Mouse (Mus musculus) gastrocnemius, postnatal 36 days (tissue): ENCODE measurements around the gene Triobp. TPM values are rescaled to one million over a fixed set of nuclear protein-coding genes. Genes with fewer than 3 reads are reported as not detected.

Experiments used
- DNase-seq, 2 experiments: peaks; one replicate each; pipeline ENCODE4 v3.0.0; 2022
- intact Hi-C: fragments of 180-260 bp; cut with DNase I; formaldehyde crosslinking; loops from one replicate; pipeline ENCODE4 v1.15.1; 2025
- long read RNA-seq, 2 experiments: library from polyadenylated mRNA; stranded (forward); transcript quantifications; one replicate each; pipeline ENCODE4 v2.0.0; 2021
- total RNA-seq, 2 experiments: library from RNA; stranded (reverse); gene quantifications; 2 replicates each; pipeline ENCODE4 v1.2.3; 2021

Gene Triobp
- total RNA-seq: 10 to 100 TPM; 35.6 to 42.3 TPM
- long read RNA-seq, experiment 1, transcript Triobp-201 (14 exons, 2,570 nt): major isoform, 14 of 32 reads
- long read RNA-seq, experiment 1, partial matches to known transcripts: 4 of 32 reads
- long read RNA-seq, experiment 1, other reads (novel, unspliced or antisense): 12 of 32 reads
- long read RNA-seq, experiment 2, transcript Triobp-201 (14 exons, 2,570 nt): major isoform, 27 of 47 reads
- long read RNA-seq, experiment 2, partial matches to known transcripts: 6 of 47 reads
- long read RNA-seq, experiment 2, other reads (novel, unspliced or antisense): 13 of 47 reads

DNA sequence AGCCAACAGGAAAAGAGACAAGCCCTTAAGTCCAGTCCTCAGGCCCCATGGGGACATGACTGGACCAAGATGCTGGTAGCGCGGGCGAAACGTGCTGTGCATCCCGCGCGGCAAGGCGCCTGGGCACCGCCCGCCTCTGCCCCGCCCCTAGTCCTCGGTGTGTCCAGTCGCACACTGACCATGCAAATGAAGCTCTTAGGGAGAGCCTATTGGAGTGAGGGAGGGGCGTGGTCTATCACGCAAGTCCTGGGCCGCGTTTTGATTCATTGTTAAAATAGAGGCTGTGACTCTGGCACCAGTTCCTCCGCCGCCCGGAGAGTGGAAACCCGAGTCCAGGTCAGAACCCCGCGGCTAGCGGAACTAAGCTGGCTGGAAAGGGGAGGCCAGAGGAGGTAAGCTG lies at the start of gene Triobp:
Gene Triobp (plus strand): TSS at position 68 of the 400 bp plus-strand sequence.
- DNase-seq: peak; percentile 70 to 83
- intact Hi-C loops: no loop called here

DNA sequence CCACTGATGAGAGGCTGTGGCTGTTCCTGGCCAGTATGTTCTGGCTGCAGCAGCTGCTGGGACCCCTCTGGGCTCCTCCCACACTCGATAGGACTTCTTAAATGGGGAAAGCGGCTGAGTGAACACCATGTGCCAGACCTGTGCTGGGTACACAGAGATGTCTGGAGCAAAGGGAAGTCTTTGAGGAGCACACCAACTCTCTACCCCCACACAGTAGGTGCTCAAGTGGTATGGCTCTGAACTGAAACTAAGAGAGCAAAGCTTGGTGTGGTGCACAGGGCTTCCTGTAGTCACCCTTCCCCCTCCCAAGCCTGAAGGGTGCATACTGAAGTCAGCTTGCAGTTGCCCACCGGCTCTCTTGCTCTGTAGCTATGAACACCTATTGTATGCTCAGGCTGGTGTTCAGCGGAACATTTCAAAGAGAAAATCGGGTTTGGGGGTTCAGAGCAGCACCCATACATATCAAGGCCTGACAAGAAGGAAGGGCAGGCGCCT lies 49.0 kb upstream of the Triobp start:
- DNase-seq: no peak
- intact Hi-C loops: no loop called here

DNA sequence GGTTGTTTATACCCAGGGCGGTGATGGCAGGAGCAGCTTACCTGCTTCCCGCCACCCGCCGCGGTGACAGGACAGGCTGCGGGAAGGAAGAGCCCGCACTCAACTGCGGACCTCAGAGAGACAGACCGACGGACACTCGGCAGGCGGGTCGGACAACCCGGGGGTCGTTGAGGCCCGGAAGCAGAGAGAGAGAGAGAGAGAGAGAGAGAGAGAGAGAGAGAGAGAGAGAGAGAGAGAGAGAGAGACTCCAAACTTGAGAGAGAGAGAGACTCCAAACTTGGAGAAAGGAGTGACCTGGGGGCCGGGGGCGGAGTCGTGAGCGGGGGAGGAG lies 48.1 kb upstream of the Triobp start, which contains the start of gene Gm49510:
Gene Gm49510 (plus strand): TSS at position 259 of the 331 bp plus-strand sequence.
- DNase-seq: peak in 1 of 2 experiments; percentile 54
- intact Hi-C loops: no loop called here

DNA sequence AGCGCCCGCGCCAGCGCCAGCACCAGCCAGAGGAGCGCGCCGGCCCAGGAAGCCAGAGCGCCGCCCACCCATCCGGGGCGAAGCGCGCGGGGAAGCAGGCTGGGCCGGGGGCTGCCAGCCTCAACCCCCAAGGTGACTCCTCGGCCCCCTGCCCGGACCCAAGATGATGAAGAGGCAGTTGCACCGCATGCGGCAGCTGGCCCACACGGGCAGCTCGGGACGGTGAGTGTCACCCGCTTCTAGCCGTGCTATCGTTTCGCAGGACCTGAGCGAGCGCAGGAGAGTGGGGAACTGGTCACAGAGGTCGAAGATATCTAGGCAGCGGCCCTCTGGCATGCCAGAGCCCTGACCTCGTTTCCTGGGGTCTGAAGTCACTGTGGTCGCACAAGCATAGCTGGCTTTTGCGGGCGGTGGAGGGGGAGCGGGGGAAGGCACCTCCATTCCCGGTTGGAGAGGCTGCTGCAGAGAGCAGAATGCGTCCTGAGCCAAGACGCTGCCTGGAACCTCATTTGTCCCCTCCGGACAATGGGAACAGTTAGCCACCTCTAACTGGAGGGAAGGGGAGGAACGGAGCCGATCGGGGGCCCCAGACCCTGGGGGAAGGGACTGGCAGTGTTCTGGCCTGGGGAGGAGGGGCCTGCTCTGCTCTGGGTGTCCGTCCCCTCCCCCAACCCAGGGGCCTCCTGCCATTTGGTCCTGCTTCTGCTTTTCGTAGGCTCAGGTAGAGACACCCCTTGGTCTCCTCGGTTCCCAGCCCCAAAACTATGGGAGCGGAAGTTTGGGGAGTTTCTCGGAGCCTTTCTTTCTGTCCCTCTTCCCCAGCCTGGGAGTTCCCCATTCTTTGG lies 47.6 kb upstream of the Triobp start, which contains the start of gene Sh3bp1:
Gene Sh3bp1 (plus strand): TSS at position 29 of the 845 bp plus-strand sequence.
- no peak for DNase-seq
- intact Hi-C loops: loop anchor here (5.0 kb wide), 1 partner anchor 42 kb away; no protein-coding TSS in a partner anchor

DNA sequence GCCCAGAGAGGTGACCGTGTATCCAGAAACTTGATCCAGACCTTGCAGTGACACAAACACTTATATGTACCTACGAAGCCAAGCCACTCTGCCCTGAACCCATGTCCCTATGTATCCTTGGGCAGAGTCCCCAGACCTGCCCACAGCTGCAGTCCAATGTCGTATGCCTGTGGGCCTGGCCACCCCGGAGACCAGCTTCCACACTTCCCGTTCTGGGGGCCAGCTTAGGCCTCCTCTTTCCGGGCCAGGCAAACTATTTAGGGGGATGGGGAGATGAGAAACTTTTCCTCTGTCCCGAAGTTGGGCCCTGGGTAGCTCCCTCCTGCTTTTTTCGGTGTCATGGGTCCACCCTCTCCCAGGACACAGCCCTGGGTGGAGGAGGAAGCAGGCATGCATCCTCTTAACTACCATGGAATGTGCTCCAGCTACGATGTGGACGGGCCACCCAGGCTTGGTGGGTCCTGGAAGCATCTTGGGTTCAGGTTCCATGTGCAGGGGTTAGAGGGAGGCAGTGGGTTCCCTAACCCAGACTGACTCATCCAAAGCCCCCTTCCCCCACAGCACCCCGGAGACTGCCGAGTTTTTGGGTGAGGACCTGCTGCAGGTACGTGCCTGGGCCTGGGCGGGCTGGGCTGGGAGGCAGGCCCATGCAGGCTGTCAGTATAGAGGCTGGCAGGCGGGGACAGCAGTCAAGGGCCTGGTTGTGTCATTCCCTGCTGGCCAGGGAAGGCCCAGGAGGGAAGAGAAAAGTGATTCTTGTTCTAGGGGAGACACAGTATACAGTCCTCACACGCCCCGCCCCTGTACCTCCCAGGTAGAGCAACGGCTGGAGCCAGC lies 46.7 kb upstream of the Triobp start:
- intact Hi-C loops: loop anchor here (5.0 kb wide), 1 partner anchor 41 kb away; no protein-coding TSS in a partner anchor
- DNase-seq: no peak

DNA sequence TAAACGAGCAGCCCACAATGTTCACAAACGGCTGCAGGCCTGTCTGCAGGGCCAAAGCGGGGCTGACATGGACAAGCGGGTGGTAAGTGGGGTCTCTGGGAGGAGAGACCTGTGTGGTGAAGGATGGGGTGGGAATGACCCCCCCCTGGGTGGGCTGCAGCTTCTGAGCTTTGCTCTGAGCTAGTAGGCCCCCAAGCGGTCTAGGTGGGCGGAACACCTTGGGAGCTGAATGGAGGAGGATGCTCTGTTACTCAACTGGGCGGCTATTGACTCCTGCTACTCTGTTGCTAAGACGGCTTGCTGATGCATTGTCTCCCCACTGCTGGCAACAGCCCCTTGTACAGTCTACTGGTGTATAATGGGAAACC lies 46.1 kb upstream of the Triobp start:
- no peak for DNase-seq
- intact Hi-C loops: loop anchor here (5.0 kb wide), 1 partner anchor 41 kb away; no protein-coding TSS in a partner anchor

DNA sequence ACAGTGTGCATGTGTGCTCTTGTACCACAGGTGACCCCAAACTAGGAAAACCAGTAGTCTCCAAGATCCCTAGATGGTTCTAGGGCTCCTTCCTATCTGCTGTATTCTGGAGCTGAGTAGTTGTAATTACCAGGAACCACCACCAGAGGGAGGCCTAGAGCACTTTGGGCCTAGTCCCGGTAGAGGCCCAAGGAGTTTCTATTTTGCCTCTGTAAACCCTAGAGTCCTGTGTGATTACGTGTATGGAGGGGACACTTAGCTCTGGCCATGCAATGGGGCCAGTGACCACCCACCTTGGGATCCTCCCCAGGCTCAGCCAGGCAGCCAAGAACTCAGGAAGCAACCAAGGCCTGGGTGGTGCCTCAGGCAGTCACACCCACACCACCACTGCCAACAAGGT lies 44.3 kb upstream of the Triobp start:
- DNase-seq: peak; percentile 56 to 76
- intact Hi-C loops: loop anchor here (5.0 kb wide), 1 partner anchor 39 kb away; no protein-coding TSS in a partner anchor

DNA sequence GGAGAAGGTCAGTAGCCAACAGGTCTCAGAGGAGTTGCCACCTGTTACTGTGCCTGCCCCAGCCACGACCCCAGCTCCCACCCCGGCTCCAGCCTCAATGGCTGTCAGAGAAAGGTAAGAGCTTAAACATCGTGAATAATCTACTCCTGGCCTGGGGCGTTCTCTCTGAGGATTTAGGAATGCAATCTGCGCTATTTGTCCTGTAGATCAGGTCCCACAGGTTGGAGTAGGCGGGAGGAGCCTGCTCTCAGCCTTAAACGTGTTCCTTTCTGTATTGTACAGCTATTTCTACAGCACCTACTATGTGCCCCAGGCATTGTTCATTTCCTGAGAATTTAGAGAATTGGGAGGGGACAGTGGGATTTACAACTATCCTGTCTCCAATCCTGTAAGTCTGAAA lies 39.1 kb upstream of the Triobp start:
- no peak for DNase-seq
- intact Hi-C loops: no loop called here

DNA sequence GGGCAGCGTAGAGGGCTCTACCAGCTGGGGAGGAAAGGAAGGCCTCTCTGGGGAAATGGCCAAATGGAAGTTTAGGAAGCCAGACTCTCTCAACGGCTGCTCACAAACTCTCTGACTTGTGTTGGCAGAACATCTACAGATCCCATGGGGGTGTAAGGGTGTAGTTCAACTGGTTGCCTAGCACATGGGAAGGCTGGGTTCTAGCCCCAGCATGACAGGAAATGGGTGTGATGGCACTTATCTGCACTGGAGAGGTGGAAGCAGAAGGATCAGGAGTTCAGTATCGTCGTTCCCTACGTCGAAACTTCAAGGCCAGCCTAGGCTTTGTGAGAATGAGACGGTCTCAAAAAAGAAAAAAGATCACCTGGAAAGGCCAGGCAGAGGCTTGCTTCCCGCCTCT lies 38.5 kb upstream of the Triobp start:
- DNase-seq: no peak
- intact Hi-C loops: no loop called here

DNA sequence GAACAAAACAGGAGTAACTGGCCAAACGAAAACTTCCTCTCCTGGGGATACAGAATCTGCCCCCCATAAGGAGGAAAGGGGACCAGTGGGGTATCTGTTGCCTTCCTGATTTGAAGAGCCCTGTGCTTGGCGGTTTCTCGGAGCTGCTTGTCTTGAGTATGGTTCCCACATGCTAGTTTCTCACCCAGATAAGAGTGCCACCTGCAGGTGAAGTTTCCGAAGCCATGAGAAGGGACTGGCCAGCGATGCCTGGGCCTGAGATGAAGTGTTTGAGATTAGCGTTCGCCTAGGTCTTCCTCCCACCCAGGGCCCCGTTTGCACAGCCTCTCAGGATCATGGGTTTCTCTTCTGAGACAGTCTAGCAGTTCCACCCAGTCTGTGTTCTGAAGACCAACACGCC lies 35.5 kb upstream of the Triobp start:
- no peak for DNase-seq
- intact Hi-C loops: no loop called here

DNA sequence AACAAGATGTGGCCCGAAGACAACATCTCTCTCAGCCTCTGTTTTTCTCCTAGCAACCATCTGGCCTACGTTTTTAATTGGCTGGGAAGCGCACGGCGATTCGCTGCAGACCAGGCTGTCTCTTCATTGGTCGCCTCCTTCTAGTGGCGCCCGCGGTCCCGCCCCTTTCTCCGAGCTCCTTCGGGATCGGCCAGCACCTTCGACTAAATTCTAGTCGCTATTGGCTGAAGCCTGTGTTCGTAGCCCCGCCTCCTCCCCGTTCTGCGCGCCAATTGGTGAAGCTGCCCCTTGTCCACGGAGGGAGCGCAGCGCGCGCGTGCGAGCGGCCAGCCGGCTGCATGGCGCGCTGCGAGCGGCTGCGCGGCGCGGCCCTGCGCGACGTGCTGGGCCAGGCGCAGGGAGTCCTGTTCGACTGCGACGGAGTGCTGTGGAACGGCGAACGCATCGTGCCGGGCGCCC lies 33.9 kb upstream of the Triobp start, which contains the start of gene Pdxp:
Gene Pdxp (plus strand): TSS at position 288 of the 459 bp plus-strand sequence.
- intact Hi-C loops: no loop called here
- peak; percentile 84 to 92 for DNase-seq

DNA sequence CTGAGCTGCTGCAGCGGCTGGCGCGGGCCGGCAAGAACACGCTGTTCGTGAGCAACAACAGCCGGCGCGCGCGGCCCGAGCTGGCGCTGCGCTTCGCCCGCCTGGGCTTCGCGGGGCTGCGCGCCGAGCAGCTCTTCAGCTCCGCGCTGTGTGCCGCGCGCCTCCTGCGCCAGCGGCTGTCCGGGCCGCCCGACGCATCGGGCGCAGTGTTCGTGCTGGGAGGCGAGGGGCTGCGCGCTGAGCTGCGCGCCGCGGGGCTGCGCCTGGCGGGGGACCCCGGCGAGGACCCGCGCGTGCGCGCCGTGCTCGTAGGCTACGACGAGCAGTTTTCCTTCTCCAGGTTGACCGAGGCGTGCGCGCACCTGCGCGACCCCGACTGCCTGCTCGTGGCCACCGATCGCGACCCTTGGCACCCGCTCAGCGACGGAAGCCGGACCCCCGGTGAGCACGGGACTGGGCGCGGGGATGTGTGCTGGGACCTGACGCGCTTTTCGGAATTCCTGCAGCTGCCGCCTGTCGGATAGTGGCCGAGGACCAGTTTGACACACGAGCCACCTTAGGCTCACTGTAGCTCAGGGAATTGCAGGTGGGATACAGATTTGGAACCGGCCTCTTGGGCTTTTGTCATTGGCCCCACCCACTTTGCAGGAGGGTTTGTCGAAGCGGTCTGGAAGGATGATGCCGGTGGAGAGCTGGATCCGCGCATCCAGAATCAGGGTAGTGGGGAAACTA lies 33.3 kb upstream of the Triobp start:
- intact Hi-C loops: no loop called here
- DNase-seq: no peak

DNA sequence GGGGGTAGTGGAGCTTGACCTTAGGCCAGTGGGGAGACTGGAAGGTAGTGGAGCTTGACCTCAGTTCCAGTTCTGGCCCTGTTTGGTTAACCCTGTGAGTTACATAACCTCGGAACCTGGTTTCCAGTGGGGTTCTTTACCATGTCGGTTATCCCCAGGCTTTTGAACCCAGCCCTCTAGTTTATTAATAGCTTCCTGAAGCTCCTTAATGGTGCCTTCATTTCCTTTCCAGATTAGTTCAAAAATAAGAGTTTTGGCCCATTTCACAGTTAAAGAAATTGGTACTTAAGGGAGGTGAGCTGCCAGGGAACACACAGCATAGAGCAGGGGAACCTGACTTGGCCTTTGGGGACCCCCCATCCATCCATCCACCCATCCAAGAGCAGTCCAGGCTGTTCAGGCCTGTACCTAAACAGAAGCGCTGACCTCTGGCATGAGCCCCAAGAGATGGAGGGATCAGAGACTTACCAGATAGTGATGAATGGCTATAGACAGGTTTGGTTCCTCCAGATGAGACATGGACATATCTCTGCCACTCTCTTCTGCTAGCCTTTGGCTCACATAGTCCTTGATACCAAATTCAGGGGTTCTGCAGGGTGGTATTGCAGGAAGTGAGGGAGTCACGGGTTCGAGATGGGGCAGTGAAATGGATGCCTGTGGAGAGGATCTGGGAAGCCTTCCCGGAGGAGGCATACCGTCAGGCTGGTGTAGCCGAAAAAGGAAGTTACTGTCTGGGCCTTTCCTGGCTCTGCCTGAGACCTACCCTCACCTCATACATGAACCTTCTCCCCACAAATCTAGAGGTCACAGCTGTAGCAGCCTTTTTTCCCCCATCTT lies 32.5 kb upstream of the Triobp start:
- intact Hi-C loops: loop anchor here (1.0 kb wide), 1 partner anchor 16 kb away; no protein-coding TSS in a partner anchor
- DNase-seq: no peak

DNA sequence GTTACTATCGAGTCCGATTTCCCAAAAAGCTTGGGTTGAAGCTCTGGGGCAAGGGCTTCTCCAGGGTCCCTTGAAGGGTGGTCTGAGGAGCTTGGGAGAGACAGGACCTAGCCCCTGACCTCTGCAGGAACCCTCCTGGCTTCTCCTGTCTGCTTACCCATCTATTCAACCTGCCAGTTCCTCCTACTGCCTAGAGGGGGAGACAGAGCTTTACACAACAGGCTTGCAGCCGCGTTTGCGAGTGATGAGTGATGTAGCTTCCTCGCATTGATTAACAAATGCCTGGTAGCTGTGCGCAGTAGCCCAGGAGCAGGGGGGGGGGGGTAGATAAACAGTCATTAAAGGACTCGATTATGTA lies 31.9 kb upstream of the Triobp start:
- DNase-seq: peak in 1 of 2 experiments; percentile 56
- intact Hi-C loops: loop anchor here (1.0 kb wide), 1 partner anchor 16 kb away; no protein-coding TSS in a partner anchor

DNA sequence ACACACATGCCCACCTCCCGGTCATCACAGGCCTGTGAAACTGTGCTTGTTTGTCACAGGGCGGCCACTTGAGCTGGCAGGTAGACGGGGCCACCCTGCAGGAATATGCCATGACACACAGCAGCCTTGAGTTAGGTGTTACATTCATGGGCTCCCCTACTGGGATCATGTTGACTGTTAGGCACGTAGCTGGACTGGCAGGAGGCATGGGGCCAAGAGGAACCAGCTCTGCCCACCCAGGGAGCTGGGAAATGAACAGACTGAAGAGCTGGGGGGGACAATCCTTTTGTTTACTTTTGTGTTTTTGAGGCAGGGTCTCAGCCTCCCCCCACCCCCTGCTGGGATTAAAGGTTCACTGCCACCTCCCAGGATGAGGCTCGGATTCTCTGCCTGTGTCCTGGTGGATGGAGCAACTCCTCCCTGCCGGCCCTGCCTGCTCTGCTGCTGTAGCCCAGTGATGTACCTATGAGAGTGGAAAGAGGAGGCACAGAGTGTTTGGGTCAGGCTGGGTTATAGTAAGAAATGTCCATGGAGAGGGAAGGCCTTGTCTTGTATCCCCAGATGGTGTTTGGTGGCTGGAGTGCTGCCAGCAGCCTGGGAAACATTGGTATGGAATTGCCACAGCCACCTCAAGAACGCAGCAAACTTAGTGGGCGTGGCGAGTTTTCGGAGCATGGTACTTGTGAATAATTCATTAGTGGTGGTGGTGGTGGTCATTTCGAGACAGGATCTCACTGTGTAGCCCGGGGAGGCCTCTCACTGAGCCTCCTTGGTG lies 31.3 kb upstream of the Triobp start:
- intact Hi-C loops: no loop called here

DNA sequence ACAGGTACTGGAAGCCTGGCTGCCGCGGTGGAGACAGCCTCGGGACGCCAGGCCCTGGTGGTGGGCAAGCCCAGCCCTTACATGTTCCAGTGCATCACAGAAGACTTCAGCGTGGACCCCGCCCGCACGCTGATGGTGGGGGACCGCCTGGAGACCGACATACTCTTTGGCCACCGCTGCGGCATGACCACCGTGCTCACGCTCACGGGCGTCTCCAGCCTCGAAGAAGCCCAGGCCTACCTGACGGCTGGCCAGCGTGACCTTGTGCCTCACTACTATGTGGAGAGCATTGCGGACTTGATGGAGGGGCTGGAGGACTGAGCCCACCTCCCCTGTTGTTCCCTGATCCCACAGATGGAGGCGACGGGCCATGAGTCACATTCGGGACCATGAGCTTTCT lies 29.4 kb upstream of the Triobp start:
- no peak for DNase-seq
- intact Hi-C loops: no loop called here

More for the DNA sequence above, 31.3 kb upstream of the Triobp start:
- DNase-seq: no peak

DNA sequence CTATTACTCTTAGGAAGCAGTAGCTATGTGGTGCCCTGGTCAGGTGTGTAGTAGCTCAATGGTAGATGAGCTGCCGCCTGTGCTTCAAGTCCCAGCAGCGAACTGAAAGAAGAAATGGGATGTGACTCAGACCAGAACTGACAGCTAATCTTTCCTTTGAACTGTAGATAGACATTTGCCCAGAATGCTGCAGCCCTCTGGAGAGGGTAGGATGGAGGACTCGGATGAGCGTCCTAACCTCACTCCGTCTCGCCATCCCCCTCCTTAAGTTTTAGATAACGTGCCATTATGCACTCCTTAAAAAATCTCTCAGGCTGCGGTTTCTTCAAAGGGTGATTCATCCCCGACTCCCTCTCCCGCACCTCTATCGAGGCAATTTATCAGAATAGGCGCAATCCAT lies 27.6 kb upstream of the Triobp start:
- DNase-seq: no peak
- intact Hi-C loops: no loop called here

DNA sequence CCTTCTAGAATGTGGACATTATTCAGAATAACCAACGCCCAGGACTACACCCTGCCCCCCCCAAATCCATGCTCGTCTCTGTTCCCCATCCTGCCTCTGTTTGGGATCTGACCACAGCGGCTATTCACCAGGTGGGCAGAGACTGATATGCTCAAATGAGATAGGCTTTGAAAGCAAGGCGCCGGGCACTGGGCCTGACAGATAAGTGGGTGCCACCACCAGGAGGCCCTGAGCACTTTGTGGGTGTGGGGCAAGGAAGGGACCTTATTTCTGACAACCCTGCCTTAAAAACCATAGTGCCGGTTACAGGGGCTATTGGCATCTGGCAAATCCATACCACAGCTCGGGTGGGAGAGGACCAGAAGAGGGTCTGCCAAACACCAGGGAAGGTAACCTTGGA lies 24.8 kb upstream of the Triobp start:
- intact Hi-C loops: no loop called here
- DNase-seq: no peak
